Mouse (Mus musculus) stomach, postnatal 0 days (tissue): ENCODE measurements around the gene Egln1.

Experiments
- CTCF ChIP-seq: IDR thresholded peaks from 2 replicates; pipeline ENCODE4 v1.5.1; 2016; ENCODE audit warnings: antibody characterized with exemption, low read depth, mild to moderate bottlenecking, moderate library complexity
- EP300 ChIP-seq: optimal IDR thresholded peaks from 2 replicates; pipeline ENCODE3; 2016; ENCODE audit warnings: antibody characterized with exemption

DNA sequence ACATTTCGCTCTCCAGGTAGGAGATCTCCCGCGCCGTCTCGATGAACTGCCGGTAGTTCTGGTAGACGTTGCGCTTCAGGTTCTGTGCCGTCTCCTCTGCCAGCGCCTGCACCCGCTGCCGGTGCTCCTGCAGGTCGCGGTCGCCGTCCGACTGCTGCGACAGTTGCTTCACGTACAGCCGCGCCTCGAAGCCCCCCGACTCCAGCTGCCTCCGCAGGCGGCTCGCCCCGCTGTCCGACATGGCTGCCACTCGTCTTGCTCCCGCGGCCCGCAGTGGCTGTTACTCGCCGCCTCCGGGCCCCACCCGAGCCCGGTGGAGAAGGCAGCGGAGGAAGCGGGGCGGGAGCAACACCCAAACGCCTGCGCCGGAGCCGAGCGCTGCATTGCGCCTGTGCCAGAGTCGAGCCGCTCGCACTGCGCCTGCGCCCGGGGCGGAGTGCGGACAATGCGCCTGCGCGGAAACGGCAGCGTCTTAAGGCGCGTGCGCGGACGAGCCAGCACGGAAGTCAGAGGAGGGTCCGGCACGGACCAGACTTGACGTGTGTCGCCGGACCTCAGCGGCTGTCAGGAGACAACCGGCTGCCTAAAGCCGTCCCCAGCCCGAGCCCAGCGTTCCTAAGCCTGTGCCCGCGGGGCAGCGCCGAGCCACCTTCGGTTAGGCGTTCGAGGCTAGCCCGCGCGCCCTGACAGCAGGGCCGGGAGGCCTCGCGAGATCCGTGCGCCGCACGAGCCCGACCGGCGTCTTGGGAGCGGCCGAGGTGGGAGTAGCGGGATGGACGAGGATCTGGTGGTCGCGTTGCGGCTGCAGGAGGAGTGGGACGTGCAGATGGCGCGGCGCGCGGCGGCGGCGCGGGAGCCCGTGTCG, 51.5 kb downstream of the Egln1 start, which contains the start of the genes Exoc8 and Sprtn:
- TF ChIP-seq CTCF = no peak
- TF ChIP-seq EP300 = no peak
